Mouse (Mus musculus) heart, embryonic 11.5 days (tissue): ENCODE measurements around the gene Jsrp1. TPM values are rescaled to one million over a fixed set of nuclear protein-coding genes. Genes with fewer than 3 reads are reported as not detected.
"Not testable (repeated sequence)": the region's sequence is repeated elsewhere in the genome, so short reads cannot be mapped to it uniquely, and the experiment has no call there.

Source experiments
- ATAC-seq: fragments of 200-750 bp; cut with Nextera tagmentation; replicated peaks from 2 replicates; pipeline ENCODE4 v1.8.0; 2017; ENCODE audit warnings: moderate library complexity; ENCODE audit not compliant: insufficient number of reproducible peaks, low FRiP score, low TSS enrichment
- H3K27ac ChIP-seq: fragments of 300-500 bp; sonication (generic); 2 replicates; pipeline ENCODE4 v1.5.1; 2014; ENCODE audit warnings: mild to moderate bottlenecking, low read depth, low read length
- H3K27me3 ChIP-seq: fragments of 300-500 bp; sonication (generic); 2 replicates; pipeline ENCODE4 v1.6.1; 2014; ENCODE audit warnings: mild to moderate bottlenecking, low read length, mixed read lengths; ENCODE audit not compliant: control insufficient read depth, insufficient read depth
- H3K36me3 ChIP-seq: fragments of 300-500 bp; sonication (generic); 2 replicates; pipeline ENCODE4 v1.6.1; 2014; ENCODE audit warnings: mild to moderate bottlenecking, low read length, moderate library complexity, mixed read lengths; ENCODE audit not compliant: control insufficient read depth, insufficient read depth
- H3K4me1 ChIP-seq: fragments of 300-500 bp; sonication (generic); 2 replicates; pipeline ENCODE4 v1.6.1; 2014; ENCODE audit warnings: low read length; ENCODE audit not compliant: control insufficient read depth, insufficient read depth
- H3K4me2 ChIP-seq: fragments of 300-500 bp; sonication (generic); 2 replicates; pipeline ENCODE4 v1.6.1; 2014; ENCODE audit warnings: mild to moderate bottlenecking, moderate library complexity
- H3K4me3 ChIP-seq: fragments of 300-500 bp; sonication (generic); 2 replicates; pipeline ENCODE4 v1.5.1; 2014; ENCODE audit warnings: low read depth, low read length
- H3K9ac ChIP-seq: fragments of 300-500 bp; sonication (generic); 2 replicates; pipeline ENCODE4 v1.6.1; 2014; ENCODE audit warnings: mild to moderate bottlenecking, low read depth, low read length, moderate library complexity
- H3K9me3 ChIP-seq: fragments of 300-500 bp; sonication (generic); replicated peaks from 2 replicates; pipeline ENCODE4 v1.6.1; 2016; ENCODE audit warnings: low read length; ENCODE audit not compliant: control insufficient read depth
- WGBS: fragments of 180-500 bp; shearing (Covaris S2); extraction: QIAGEN DNeasy Blood & Tissue Kit; methylation state at CpG from one replicate; pipeline ENCODE4 v1.1.7; 2014; ENCODE audit not compliant: insufficient replicate concordance; 5-methylcytosine and 5-hydroxymethylcytosine counted together
- polyA plus RNA-seq: library from polyadenylated mRNA; unstranded; fragments of >200 nt; fragmentation: Nextera tagmentation; extraction: Ambion mirVana; gene quantifications from 2 replicates; pipeline ENCODE4 v1.2.1, GENCODE M21; 2014

Gene Jsrp1
- polyA plus RNA-seq, 1 experiment from 2014 or later: 8.0 TPM

DNA sequence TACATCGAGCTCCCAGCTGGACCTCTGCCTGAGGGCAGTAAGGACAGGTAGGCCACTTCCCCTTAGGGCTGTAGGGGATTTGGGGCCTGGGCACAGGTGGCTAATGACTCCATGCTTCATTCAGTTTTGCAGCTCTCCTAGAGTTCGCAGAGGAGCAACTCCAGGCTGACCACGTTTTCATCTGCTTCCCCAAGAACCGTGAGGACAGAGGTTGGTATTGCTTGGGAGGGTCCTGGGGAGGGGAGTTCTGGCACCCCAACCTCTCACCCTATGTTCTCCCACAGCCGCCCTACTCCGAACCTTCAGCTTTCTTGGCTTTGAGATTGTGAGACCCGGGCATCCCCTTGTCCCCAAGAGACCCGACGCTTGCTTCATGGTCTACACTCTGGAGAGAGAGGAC lies 15.3 kb upstream of the Jsrp1 start:
- 91% methylated on average over 9 of the region's 9 CpGs for WGBS
- peak overlapping the region; percentile 99 for H3K4me2 ChIP-seq
- H3K4me1 ChIP-seq: peaks cover 30% of the 10 kb centered on the region
- not testable (repeated sequence) for H3K9me3 ChIP-seq, H3K27ac ChIP-seq, H3K27me3 ChIP-seq, H3K36me3 ChIP-seq, ATAC-seq, H3K4me3 ChIP-seq, H3K9ac ChIP-seq

DNA sequence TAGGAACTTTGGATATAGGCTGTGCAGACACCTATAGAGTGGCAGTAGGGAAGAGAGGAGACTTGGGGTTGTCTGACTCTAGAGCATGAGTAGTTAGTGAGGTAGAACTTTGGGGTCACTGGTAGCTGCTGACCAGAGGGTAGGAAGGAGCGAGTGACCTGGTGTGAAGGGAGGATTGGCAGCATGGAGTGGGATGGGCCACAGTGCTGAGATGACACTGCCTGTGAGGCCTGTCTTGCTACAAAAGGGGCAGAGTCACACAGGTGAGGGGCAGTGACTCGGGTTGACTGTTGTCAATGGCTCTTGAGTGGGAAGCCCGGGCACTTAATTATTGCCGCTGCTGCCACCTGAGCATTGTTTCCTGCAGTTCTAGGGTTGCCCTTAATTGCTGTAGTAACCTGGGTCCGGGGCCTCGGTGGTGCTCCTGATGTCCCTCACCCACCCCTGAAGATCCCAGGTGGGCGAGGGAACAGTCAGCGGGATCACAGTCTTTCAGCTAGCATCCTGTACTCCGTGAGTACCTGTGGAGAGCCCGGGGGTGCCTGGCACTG lies 14.6 kb upstream of the Jsrp1 start:
- no peak for ATAC-seq
- H3K4me1 ChIP-seq: peaks cover 30% of the 10 kb centered on the region
- 76% methylated on average over 10 of the region's 10 CpGs for WGBS

DNA sequence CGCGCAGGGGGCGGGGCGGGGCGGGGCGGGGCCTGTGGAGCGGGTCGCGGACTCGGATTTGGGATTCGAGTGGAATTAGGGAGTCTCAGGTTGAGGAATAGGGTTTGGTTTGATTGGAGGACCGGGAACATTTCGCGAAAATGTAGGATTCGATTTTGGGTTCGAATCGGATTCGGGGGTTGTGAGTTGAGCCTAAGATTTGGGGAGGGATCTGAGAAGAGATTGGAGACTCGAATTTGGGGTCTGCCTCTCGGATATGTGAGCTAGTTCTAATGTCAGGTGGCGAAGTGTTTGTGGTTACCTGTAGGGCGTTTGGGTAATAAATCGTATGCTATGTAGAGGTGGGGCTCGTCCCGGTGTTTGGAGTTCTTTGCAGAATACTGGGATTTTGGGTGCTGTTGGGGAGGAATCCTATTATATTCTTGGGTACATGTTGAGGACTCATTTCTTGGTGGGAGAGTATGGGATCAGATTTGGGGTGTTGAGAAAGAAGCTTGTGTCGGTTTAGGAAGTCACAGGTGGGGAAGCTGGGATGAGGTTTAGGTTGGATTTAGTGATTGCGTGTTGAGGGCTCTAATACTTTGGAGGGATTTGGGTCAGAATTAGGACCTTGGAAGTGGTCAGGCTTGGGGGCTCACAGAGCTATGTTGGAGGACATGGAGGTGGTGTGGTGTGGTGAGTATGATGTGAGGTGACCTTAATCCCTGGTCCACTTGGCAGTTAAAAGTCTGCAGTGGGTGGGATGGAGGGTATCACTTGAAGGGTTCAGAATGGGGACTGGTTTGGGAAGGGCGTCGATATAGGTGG lies 14.0 kb upstream of the Jsrp1 start:
- Histone ChIP-seq H3K27ac (peak overlapping the region; percentile 94), H3K4me2 (peak overlapping the region; percentile 99), H3K4me1 (peaks cover 30% of the 10 kb centered on the region), H3K9me3 (no peaks in the 10 kb centered on the region), H3K4me3 (peak overlapping the region; percentile 76), H3K27me3 (no peaks in the 10 kb centered on the region), H3K9ac (peak overlapping the region; percentile 90), H3K36me3 (peaks cover 7% of the 10 kb centered on the region)
- 8% methylated on average over 29 of the region's 29 CpGs for WGBS
- no peak for ATAC-seq

More for the DNA sequence above, 14.6 kb upstream of the Jsrp1 start:
- H3K9me3 ChIP-seq: no peaks in the 10 kb centered on the region
- H3K9ac ChIP-seq: peak overlapping the region; percentile 90
- peak overlapping the region; percentile 99 for H3K4me2 ChIP-seq
- H3K27me3 ChIP-seq: no peaks in the 10 kb centered on the region
- peak overlapping the region; percentile 76 for H3K4me3 ChIP-seq
- peaks cover 7% of the 10 kb centered on the region for H3K36me3 ChIP-seq
- H3K27ac ChIP-seq: no peak overlapping the region

DNA sequence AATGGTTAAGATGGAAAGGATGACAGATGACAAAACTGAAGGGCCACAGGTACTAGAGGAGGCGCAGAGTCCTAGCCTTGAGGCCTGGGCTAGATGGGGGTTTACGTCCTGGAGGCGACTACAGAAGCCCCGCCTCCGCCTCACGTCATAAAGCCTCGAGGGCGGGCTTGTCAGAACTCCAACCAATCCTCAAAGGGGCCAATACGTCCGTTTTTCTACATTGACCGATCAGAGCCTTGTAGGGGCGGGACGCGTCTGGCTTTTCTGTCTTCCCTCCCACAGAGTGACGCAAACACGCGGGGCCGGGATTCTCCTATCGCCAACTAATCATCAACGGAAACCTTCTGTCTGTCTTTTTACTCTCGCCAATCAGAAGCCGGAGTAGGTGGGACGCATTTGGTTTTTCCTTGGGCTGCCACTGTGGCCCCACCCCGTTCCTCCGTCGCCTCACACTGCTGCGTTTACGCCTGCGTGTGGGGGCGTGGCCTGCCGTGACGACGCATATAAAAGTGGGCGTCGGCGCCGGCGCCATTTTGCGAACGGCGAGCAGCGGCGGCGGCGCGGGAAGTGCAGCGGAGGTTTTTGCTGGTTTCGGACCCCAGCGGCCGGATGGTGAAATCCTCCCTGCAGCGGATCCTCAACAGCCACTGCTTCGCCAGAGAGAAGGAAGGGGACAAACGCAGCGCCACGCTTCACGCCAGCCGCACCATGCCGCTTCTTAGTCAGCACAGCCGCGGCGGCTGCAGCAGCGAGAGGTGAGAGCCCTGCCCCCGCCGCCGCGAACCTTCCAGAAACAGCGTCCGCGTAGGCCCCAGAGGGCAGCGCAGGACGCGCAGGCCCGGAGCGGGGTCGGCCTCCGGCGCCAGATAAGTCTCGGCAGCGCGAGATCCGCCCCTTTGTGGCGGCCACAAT lies 13.1 kb upstream of the Jsrp1 start, which contains the start of gene Oaz1:
Gene Oaz1 (plus strand): TSS at position 506 of the 912 bp plus-strand sequence.
- ATAC-seq: peak; percentile 94
- under 1% methylated on average over 77 of the region's 82 CpGs for WGBS
- peaks cover 29% of the 10 kb centered on the region for H3K4me1 ChIP-seq
- H3K4me2 ChIP-seq: peak within 1 kb of the TSS; percentile 99
- H3K36me3 ChIP-seq: peaks cover 7% of the 10 kb centered on the region
- H3K4me3 ChIP-seq: peak within 1 kb of the TSS; percentile 76
- peak within 1 kb of the TSS; percentile 94 for H3K27ac ChIP-seq
- H3K9ac ChIP-seq: peak within 1 kb of the TSS; percentile 90
- no peaks in the 10 kb centered on the region for H3K9me3 ChIP-seq
- H3K27me3 ChIP-seq: no peaks in the 10 kb centered on the region

DNA sequence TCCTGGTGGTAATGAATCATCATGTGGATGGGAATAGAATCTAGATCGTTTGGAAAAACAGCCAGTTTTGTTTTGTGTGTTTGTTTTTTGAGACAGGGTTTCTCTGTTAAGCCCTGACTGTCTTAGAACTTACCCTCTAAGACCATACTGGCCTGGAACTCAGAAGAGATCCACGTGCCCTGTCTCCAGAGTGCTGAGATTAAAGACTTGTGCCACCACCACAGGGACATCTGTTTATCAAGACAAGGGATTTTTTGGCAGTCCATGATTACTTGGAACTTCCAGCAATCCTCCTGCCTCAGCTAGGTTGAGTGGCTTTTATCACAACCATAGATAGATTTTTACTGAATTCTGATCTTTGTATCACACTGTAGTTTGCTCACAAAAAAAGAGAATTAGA lies 11.5 kb upstream of the Jsrp1 start:
- no peak for ATAC-seq
- H3K27me3 ChIP-seq: no peaks in the 10 kb centered on the region
- H3K9me3 ChIP-seq: no peaks in the 10 kb centered on the region
- 60% methylated on average over 2 of the region's 2 CpGs for WGBS
- H3K27ac ChIP-seq: no peak overlapping the region
- H3K4me1 ChIP-seq: peaks cover 15% of the 10 kb centered on the region
- peaks cover 7% of the 10 kb centered on the region for H3K36me3 ChIP-seq
- H3K4me2 ChIP-seq: no peak overlapping the region
- H3K9ac ChIP-seq: no peak overlapping the region
- H3K4me3 ChIP-seq: no peak overlapping the region

DNA sequence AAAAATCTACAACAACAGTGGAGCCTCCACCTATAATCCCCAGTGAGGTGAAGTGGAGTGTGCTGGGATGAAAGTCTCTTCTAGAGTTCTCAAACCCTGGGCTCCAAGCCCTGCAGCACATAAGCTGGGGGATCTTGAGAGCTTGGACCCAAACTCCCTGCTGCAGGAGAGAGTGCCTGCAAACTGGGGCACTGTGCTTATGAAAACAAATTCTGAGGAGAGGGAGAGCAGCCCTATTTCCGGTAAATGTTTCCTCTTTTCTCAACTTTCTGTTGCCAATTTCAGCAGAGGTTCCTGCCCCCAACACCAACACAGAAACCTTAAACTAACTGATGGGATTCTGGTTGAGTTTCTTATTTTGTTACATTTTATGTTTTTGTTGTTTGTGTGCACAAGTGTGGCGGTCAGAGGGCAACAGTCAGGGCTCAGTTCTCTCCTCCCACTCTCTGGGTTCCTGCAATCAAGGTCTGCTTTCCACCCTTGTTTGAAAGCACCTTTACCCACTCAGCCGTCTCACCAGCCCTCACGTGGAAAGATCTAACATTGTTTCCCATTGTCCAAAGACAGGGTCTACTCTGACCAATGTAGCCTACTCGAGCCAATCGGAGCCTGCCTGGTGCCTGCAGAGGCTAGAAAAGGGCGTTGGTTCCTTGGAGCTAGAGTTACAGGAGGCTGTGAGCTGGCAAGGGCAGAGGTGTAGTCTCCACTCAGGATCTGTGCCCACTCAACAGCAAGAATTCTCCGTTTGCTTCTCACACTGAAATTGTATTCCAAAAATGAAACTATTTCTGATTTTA lies 10.7 kb upstream of the Jsrp1 start:
- no peak overlapping the region for H3K9ac ChIP-seq
- no peaks in the 10 kb centered on the region for H3K9me3 ChIP-seq
- no peak overlapping the region for H3K4me3 ChIP-seq
- no peaks in the 10 kb centered on the region; the same call in 1 of the 2 replicates for H3K36me3 ChIP-seq
- WGBS: 59% methylated on average over 8 of the region's 8 CpGs
- H3K27me3 ChIP-seq: no peaks in the 10 kb centered on the region
- H3K4me1 ChIP-seq: peaks cover 8% of the 10 kb centered on the region
- peak overlapping the region; percentile 15; the same call in 1 of the 2 replicates for H3K27ac ChIP-seq
- ATAC-seq: no peak
- no peak overlapping the region for H3K4me2 ChIP-seq

DNA sequence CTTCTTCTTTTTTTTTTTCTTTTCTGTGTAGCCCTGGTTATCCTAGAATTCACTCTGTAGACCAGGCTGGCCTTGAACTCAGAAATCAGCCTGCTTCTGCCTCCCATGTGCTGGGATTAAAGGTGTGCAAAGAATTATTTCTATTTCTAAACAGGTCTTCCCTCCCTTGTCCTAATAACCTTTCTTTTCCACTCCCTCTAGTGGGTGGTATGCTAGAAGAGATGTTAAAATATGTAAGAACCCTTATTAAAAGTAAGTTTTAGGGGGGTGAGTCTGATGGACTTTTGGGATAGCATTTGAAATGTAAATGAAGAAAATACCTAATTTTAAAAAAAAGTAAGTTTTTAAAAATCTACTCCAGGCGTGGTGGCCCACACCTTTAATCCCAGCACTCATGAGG lies 10.0 kb upstream of the Jsrp1 start:
- no peak for ATAC-seq
- 87% methylated on average over 1 of the region's 1 CpGs for WGBS
- Histone ChIP-seq H3K9me3 (no peaks in the 10 kb centered on the region), H3K36me3 (no peaks in the 10 kb centered on the region), H3K4me1 (peaks cover 8% of the 10 kb centered on the region), H3K4me2 (no peak overlapping the region), H3K27ac (no peak overlapping the region), H3K27me3 (no peaks in the 10 kb centered on the region), H3K9ac (no peak overlapping the region), H3K4me3 (no peak overlapping the region)

DNA sequence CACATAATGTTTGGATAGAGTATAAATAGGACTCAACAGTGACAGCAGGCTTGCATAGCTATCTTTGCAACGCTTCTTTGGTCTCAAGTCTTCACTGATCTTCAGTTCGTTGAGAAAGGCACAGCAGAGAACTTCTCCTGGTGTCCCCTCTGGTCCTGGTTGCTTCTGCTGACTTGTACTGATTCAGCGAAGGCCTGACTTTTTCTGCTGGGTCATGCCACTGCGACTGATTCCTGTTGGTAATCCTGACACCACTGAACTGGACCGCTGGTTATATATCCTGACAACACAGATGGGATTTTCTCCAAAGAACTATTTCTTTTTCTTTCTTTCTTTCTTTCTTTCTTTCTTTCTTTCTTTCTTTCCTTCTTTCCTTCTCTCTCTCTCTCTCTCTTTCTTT lies 9.2 kb upstream of the Jsrp1 start:
- WGBS: 78% methylated on average over 5 of the region's 5 CpGs
- H3K9me3 ChIP-seq: no peaks in the 10 kb centered on the region
- H3K4me1 ChIP-seq: peaks cover 1% of the 10 kb centered on the region

More for the DNA sequence above, 9.2 kb upstream of the Jsrp1 start:
- no peak overlapping the region for H3K4me2 ChIP-seq
- no peak overlapping the region for H3K9ac ChIP-seq
- no peaks in the 10 kb centered on the region for H3K27me3 ChIP-seq
- ATAC-seq: no peak
- H3K36me3 ChIP-seq: no peaks in the 10 kb centered on the region
- no peak overlapping the region for H3K27ac ChIP-seq
- no peak overlapping the region for H3K4me3 ChIP-seq
